Mouse (Mus musculus) liver, embryonic 15.5 days (tissue): ENCODE results near the gene Tcf7l2. TPM values are rescaled to one million over a fixed set of nuclear protein-coding genes. Genes with fewer than 3 reads are reported as not detected.

Source experiments
- ATAC-seq: fragments of 200-750 bp; cut with Nextera tagmentation; 2 replicates; pipeline ENCODE4 v1.8.0; 2017; ENCODE audit warnings: moderate number of reproducible peaks, mild to moderate bottlenecking, moderate library complexity; ENCODE audit not compliant: insufficient read depth
- H3K27ac ChIP-seq: fragments of 300-500 bp; sonication (generic); replicated peaks from 2 replicates; pipeline ENCODE4 v1.5.1; 2015; ENCODE audit warnings: mild to moderate bottlenecking, inconsistent platforms
- H3K27me3 ChIP-seq: fragments of 300-500 bp; sonication (generic); 2 replicates; pipeline ENCODE4 v1.6.1; 2015; ENCODE audit warnings: mild to moderate bottlenecking, inconsistent platforms
- H3K36me3 ChIP-seq: fragments of 300-500 bp; sonication (generic); replicated peaks from 2 replicates; pipeline ENCODE4 v1.6.1; 2015; ENCODE audit warnings: moderate library complexity, mild to moderate bottlenecking, inconsistent platforms
- H3K4me1 ChIP-seq: fragments of 300-500 bp; sonication (generic); replicated peaks from 2 replicates; pipeline ENCODE4 v1.6.1; 2015; ENCODE audit warnings: inconsistent platforms
- H3K4me2 ChIP-seq: fragments of 300-500 bp; sonication (generic); 2 replicates; pipeline ENCODE4 v1.6.1; 2015; ENCODE audit warnings: moderate library complexity, mild to moderate bottlenecking, inconsistent platforms
- H3K4me3 ChIP-seq: fragments of 300-500 bp; sonication (generic); replicated peaks from 2 replicates; pipeline ENCODE4 v1.5.1; 2015; ENCODE audit warnings: mild to moderate bottlenecking, inconsistent platforms
- H3K9ac ChIP-seq: fragments of 300-500 bp; sonication (generic); 2 replicates; pipeline ENCODE4 v1.6.1; 2015; ENCODE audit warnings: moderate library complexity, mild to moderate bottlenecking, inconsistent platforms
- H3K9me3 ChIP-seq: fragments of 300-500 bp; sonication (generic); replicated peaks from 2 replicates; pipeline ENCODE4 v1.6.1; 2016; ENCODE audit warnings: inconsistent platforms
- WGBS: fragments of 180-500 bp; shearing (Covaris S2); methylation state at CpG from one replicate; pipeline ENCODE4 v1.1.7; 2015; ENCODE audit warnings: mixed read lengths; ENCODE audit not compliant: insufficient replicate concordance; 5-methylcytosine and 5-hydroxymethylcytosine counted together
- polyA plus RNA-seq: library from polyadenylated mRNA; unstranded; fragments of >200 nt; fragmentation: Nextera tagmentation; extraction: Ambion mirVana; gene quantifications from 2 replicates; pipeline ENCODE4 v1.2.1, GENCODE M21; 2015

Tcf7l2 gene
- polyA plus RNA-seq, 1 experiment from 2014 or later: 19.3 TPM

GRCm38 (mm10) chr19:55865049-55865448 lies 123.4 kb downstream of the Tcf7l2 start:
- 57% methylated on average over 2 of the region's 2 CpGs for WGBS
- Histone ChIP-seq H3K4me3 (no peak overlapping the region), H3K4me1 (peaks cover 92% of the 10 kb centered on the region), H3K27me3 (no peaks in the 10 kb centered on the region), H3K36me3 (no peaks in the 10 kb centered on the region; the same call in 1 of the 2 replicates), H3K4me2 (no peak overlapping the region), H3K27ac (peak overlapping the region; percentile 89), H3K9me3 (no peaks in the 10 kb centered on the region), H3K9ac (no peak overlapping the region)
- no peak for ATAC-seq

GRCm38 (mm10) chr19:55865774-55866578 lies 124.4 kb downstream of the Tcf7l2 start:
- H3K9ac ChIP-seq: peak overlapping the region; percentile 39; the same call in 1 of the 2 replicates
- ATAC-seq: peak; percentile 78
- peaks cover 87% of the 10 kb centered on the region for H3K4me1 ChIP-seq
- no peaks in the 10 kb centered on the region for H3K27me3 ChIP-seq
- H3K4me2 ChIP-seq: peak overlapping the region; percentile 62
- peak overlapping the region; percentile 17 for H3K4me3 ChIP-seq
- no peaks in the 10 kb centered on the region for H3K9me3 ChIP-seq
- H3K27ac ChIP-seq: peak overlapping the region; percentile 89
- no peaks in the 10 kb centered on the region; the same call in 1 of the 2 replicates for H3K36me3 ChIP-seq
- 11% methylated on average over 13 of the region's 13 CpGs for WGBS

GRCm38 (mm10) chr19:55867255-55867654 lies 125.6 kb downstream of the Tcf7l2 start:
- Histone ChIP-seq H3K9ac (peak overlapping the region; percentile 41), H3K4me2 (peak overlapping the region; percentile 60), H3K27me3 (no peaks in the 10 kb centered on the region), H3K27ac (peak overlapping the region; percentile 89), H3K4me3 (no peak overlapping the region), H3K4me1 (peaks cover 86% of the 10 kb centered on the region), H3K9me3 (no peaks in the 10 kb centered on the region), H3K36me3 (no peaks in the 10 kb centered on the region; the same call in 1 of the 2 replicates)
- WGBS: 24% methylated on average over 6 of the region's 6 CpGs
- ATAC-seq: peak; percentile 78

DNA sequence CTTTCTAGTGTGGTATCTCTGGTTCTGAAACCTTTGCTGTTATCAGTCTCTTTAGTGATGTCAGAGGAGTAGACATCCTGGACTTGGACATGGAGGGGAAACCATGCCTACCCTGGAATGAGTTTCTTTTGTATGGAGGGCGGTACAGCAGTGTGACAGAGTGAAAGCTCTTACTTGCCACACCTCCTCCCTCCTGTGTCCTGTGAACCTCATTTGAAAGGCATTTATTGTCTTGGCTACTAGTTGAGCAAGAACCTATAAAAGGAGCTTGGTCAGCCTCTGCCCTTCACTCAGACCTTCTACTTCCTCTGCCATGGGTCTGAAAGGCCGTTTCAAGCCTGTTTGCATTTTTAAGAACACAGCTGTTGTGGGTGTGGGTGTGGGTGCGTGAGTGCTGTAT lies 126.3 kb downstream of the Tcf7l2 start:
- peak overlapping the region; percentile 60 for H3K4me2 ChIP-seq
- H3K27me3 ChIP-seq: no peaks in the 10 kb centered on the region
- peak overlapping the region; percentile 41 for H3K9ac ChIP-seq
- 55% methylated on average over 3 of the region's 3 CpGs for WGBS
- no peaks in the 10 kb centered on the region for H3K9me3 ChIP-seq
- H3K27ac ChIP-seq: peak overlapping the region; percentile 89
- no peak; the same call in 1 of the 2 replicates for ATAC-seq
- H3K4me1 ChIP-seq: peaks cover 79% of the 10 kb centered on the region
- no peaks in the 10 kb centered on the region; the same call in 1 of the 2 replicates for H3K36me3 ChIP-seq
- no peak overlapping the region for H3K4me3 ChIP-seq

GRCm38 (mm10) chr19:55868597-55868996 lies 127.0 kb downstream of the Tcf7l2 start:
- WGBS: 95% methylated on average over 4 of the region's 4 CpGs
- no peak for ATAC-seq
- H3K4me3 ChIP-seq: no peak overlapping the region
- H3K4me1 ChIP-seq: peaks cover 72% of the 10 kb centered on the region
- no peaks in the 10 kb centered on the region; the same call in 1 of the 2 replicates for H3K36me3 ChIP-seq
- peak overlapping the region; percentile 89; the same call in 1 of the 2 replicates for H3K27ac ChIP-seq
- no peaks in the 10 kb centered on the region for H3K27me3 ChIP-seq
- no peak overlapping the region for H3K4me2 ChIP-seq
- no peak overlapping the region for H3K9ac ChIP-seq
- H3K9me3 ChIP-seq: no peaks in the 10 kb centered on the region

DNA sequence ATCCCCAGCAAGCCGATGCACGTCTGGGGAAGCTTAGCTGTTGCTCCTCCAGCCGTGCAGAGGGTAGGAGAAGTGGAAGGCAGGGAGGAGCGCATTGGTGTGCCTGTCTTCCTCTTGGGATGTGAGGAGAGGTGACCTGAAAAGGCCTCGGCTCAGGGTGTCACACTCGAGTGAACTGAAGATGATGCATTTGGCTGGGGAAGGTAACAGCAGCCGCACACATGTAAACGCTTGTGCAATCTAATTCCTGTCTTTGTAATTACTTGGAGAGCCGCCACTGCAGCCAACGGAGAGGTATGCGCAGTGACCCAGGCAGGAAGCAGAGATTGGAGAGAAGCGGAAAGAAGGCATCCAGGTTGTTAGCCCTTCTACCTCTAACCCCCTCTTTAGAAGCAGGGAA lies 129.2 kb downstream of the Tcf7l2 start:
- no peak overlapping the region for H3K9ac ChIP-seq
- peaks cover 56% of the 10 kb centered on the region for H3K4me1 ChIP-seq
- no peaks in the 10 kb centered on the region for H3K27me3 ChIP-seq
- no peak overlapping the region for H3K4me2 ChIP-seq
- no peaks in the 10 kb centered on the region for H3K9me3 ChIP-seq
- no peak for ATAC-seq
- H3K4me3 ChIP-seq: no peak overlapping the region
- H3K36me3 ChIP-seq: no peaks in the 10 kb centered on the region
- H3K27ac ChIP-seq: no peak overlapping the region
- WGBS: 82% methylated on average over 12 of the region's 12 CpGs

DNA sequence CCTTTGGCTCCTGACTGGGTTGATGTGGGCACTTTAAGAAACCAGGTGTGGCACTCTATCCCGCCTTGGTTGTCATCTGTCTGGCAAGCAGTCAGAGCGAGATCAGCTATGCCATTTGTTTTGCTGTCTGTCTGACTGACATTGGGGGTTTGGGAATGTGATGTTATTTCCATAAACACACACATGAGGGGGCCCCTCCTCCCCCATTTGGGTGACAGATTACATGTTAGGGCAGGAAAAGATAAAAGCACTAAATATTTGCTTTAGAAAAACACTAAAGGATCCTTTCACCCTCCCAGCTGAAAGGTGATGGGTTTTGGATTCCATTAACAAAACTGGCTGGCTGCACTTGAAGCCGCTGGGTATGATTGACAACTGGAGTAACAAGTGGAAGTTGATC lies 129.9 kb downstream of the Tcf7l2 start:
- H3K9ac ChIP-seq: no peak overlapping the region
- H3K4me2 ChIP-seq: no peak overlapping the region
- H3K27me3 ChIP-seq: no peaks in the 10 kb centered on the region
- H3K36me3 ChIP-seq: no peaks in the 10 kb centered on the region
- H3K27ac ChIP-seq: no peak overlapping the region
- H3K4me1 ChIP-seq: peaks cover 49% of the 10 kb centered on the region
- no peak overlapping the region for H3K4me3 ChIP-seq
- WGBS: 48% methylated on average over 3 of the region's 3 CpGs
- no peak for ATAC-seq
- H3K9me3 ChIP-seq: no peaks in the 10 kb centered on the region

DNA sequence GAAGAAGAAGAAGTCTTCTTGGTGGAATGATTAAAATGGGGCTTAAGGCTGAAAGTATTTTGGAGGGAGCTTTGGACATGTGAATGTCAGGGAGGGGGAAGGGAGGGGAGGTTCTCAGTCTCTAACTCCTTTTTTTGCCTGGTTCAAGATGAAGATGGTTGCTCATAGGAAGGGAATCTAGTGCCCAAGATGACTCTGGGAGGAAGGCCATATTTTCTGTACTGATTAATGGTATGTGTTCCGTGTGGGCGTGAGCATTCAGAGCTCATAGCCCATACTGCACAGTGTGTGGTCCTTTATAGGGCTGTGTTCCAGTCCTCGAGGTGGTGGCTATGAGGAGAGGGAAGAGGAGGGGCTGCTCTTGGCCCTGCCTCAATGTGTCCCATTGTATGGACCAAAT lies 131.6 kb downstream of the Tcf7l2 start:
- Histone ChIP-seq H3K27me3 (no peaks in the 10 kb centered on the region), H3K4me3 (no peak overlapping the region), H3K9ac (no peak overlapping the region), H3K36me3 (no peaks in the 10 kb centered on the region), H3K4me1 (peaks cover 35% of the 10 kb centered on the region), H3K4me2 (no peak overlapping the region), H3K9me3 (no peaks in the 10 kb centered on the region), H3K27ac (no peak overlapping the region)
- ATAC-seq: no peak
- 63% methylated on average over 3 of the region's 3 CpGs for WGBS

GRCm38 (mm10) chr19:55876501-55876900 lies 134.9 kb downstream of the Tcf7l2 start:
- no peak overlapping the region for H3K4me3 ChIP-seq
- 0 out of 2 replicates have a peak overlapping the region, but pooled peaks have one; percentile 7 for H3K27ac ChIP-seq
- peaks cover 13% of the 10 kb centered on the region for H3K4me1 ChIP-seq
- no peaks in the 10 kb centered on the region for H3K36me3 ChIP-seq
- ATAC-seq: no peak
- no peak overlapping the region for H3K4me2 ChIP-seq
- 36% methylated on average over 3 of the region's 3 CpGs for WGBS
- no peaks in the 10 kb centered on the region for H3K9me3 ChIP-seq
- H3K9ac ChIP-seq: no peak overlapping the region
- H3K27me3 ChIP-seq: peaks cover 9% of the 10 kb centered on the region

DNA sequence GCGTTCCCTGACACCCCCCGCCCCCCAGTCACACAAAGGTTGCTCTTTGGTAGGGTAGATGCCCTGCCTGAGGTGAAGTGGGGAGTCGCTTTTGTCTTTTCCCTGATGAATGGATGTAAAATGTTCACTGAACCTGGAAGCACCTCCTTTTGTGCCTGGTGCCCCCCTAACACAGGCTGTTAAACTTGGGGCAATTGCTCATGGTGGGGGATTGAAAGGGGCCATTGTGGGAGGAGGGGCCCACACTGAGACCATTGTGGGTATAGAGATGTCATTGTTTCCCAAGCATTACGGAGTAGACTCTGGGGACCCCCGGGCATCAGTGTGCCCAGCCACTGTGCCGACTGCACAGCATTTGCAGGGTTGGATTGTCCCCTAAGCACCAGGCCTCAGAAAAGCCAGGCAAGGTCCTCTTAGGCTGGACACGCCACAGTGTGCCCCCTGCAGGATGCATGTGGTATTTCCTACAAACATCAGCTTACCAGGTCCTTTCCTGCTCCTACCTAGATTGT lies 135.8 kb downstream of the Tcf7l2 start:
- Histone ChIP-seq H3K9me3 (no peaks in the 10 kb centered on the region), H3K27ac (no peak overlapping the region), H3K9ac (no peak overlapping the region), H3K4me2 (no peak overlapping the region), H3K4me3 (no peak overlapping the region), H3K36me3 (no peaks in the 10 kb centered on the region), H3K4me1 (peaks cover 6% of the 10 kb centered on the region), H3K27me3 (peaks cover 13% of the 10 kb centered on the region)
- WGBS: 63% methylated on average over 7 of the region's 7 CpGs
- ATAC-seq: peak; percentile 34; the same call in 1 of the 2 replicates

DNA sequence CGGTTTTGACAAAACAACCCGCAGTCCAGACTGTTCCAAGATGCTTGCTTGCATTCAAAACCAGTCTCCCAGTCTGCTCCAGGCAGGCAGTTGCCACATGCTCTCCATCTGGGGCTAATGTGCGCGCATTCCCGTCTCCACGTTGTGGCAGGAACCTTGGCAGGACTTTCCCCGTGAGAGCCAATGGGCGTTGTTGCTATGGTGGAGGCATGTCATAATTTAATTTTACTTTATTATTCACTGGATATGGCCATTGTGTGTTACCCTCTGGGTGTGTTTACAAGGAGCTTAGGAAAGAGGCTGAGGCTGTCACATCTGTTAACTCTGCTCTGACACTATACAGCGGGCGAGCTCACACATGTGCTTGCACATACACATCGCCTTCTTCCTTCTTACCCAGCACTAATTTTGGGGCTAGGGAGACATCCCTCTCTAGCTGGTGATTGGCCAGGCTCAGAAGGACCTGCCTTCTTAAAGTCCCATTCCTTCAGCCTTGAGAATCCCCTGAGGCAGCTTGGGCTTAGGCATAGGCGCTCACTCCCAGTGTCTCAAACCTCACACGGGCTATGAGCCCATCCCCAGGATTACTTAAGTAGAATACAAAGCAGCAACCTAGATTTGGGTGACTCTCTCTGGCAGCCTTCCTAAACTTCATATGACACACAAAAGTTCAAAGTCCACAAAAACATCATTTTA lies 139.2 kb downstream of the Tcf7l2 start:
- WGBS: 78% methylated on average over 13 of the region's 13 CpGs
- Histone ChIP-seq H3K36me3 (no peaks in the 10 kb centered on the region), H3K4me1 (peaks cover 4% of the 10 kb centered on the region; the same call in 1 of the 2 replicates), H3K27ac (no peak overlapping the region), H3K4me3 (no peak overlapping the region), H3K9me3 (no peaks in the 10 kb centered on the region), H3K4me2 (no peak overlapping the region), H3K9ac (no peak overlapping the region), H3K27me3 (peaks cover 18% of the 10 kb centered on the region)
- no peak for ATAC-seq
